Mouse (Mus musculus) G1E (cell line): ENCODE measurements around the gene Ypel4.

Experiments
- CTCF ChIP-seq: IDR thresholded peaks from 2 replicates; pipeline ENCODE4 v1.5.1; 2012; ENCODE audit warnings: low read depth, low read length, inconsistent platforms, mixed read lengths
- POLR2AphosphoS5 ChIP-seq: IDR thresholded peaks from 2 replicates; pipeline ENCODE4 v1.6.1; 2012; ENCODE audit warnings: low read depth, low read length, inconsistent platforms; ENCODE audit not compliant: insufficient replicate concordance

DNA sequence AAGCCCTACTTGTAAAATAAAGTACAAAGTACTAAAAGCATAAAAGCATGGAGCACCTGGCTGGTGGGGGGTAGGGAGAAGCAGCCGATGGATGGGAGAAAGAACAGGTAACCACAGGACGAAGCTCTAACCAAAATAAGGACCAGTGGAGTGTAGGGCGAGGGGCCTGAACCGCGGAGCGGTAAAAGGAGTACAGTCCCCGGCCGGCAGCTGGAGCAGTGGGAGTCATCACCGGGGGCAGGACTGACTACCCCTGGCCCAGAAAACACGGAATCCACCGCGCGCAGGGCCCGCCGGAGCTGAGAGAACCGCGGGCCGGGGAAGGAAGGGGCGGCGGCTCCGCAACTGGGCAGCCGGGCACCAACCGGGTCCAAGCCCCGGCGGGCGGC, 19.4 kb upstream of the Ypel4 start:
- TF ChIP-seq CTCF: no peak
- TF ChIP-seq POLR2AphosphoS5: no peak
